Mouse (Mus musculus) ES-Bruce4 (cell line): ENCODE measurements around the gene Ccdc88c. TPM values are rescaled to one million over a fixed set of nuclear protein-coding genes. Genes with fewer than 3 reads are reported as not detected.
A peak's percentile ranks its signal among the peaks of the same experiment; 100 is the strongest.

Source experiments
- H3K27ac ChIP-seq: 2 replicates; pipeline ENCODE4 v1.5.1; 2012; ENCODE audit warnings: low read length, inconsistent platforms; ENCODE audit not compliant: insufficient read depth
- H3K27me3 ChIP-seq: 2 replicates; pipeline ENCODE4 v1.6.1; 2012; ENCODE audit warnings: mild to moderate bottlenecking, low read length, inconsistent platforms; ENCODE audit not compliant: control insufficient read depth, poor library complexity, insufficient read depth, severe bottlenecking
- H3K36me3 ChIP-seq: 2 replicates; pipeline ENCODE4 v1.6.1; 2012; ENCODE audit warnings: inconsistent platforms, mild to moderate bottlenecking, low read length, moderate library complexity; ENCODE audit not compliant: control insufficient read depth, poor library complexity, insufficient read depth, severe bottlenecking
- H3K4me1 ChIP-seq: one replicate; pipeline ENCODE4 v1.8.1; 2011; ENCODE audit warnings: low read length; ENCODE audit not compliant: control insufficient read depth, insufficient read depth
- H3K4me3 ChIP-seq: 2 replicates; pipeline ENCODE4 v1.5.1; 2011; ENCODE audit warnings: low read depth, mild to moderate bottlenecking, low read length
- H3K9ac ChIP-seq: 2 replicates; pipeline ENCODE4 v1.6.1; 2012; ENCODE audit warnings: low read depth, mild to moderate bottlenecking, inconsistent platforms; ENCODE audit not compliant: poor library complexity, severe bottlenecking
- H3K9me3 ChIP-seq: replicated peaks from 2 replicates; pipeline ENCODE4 v1.6.1; 2012; ENCODE audit warnings: mild to moderate bottlenecking, low read length, inconsistent platforms; ENCODE audit not compliant: control insufficient read depth, poor library complexity, insufficient read depth, severe bottlenecking
- CTCF ChIP-seq: IDR thresholded peaks from one replicate; pipeline ENCODE4 v1.8.1; 2011; ENCODE audit warnings: low read depth, low read length
- EP300 ChIP-seq: IDR thresholded peaks from 2 replicates; pipeline ENCODE4 v1.6.1; 2011; ENCODE audit warnings: low read depth, low read length; ENCODE audit not compliant: insufficient read depth
- POLR2A ChIP-seq: IDR thresholded peaks from one replicate; pipeline ENCODE4 v1.8.1; 2011; ENCODE audit warnings: low read length; ENCODE audit not compliant: insufficient read depth
- polyA plus RNA-seq: library from polyadenylated mRNA; stranded (reverse); fragments of >200 nt; gene quantifications from 2 replicates; pipeline ENCODE4 v1.2.4, GENCODE M21; 2011; ENCODE audit warnings: low read depth; ENCODE audit not compliant: missing spikeins, insufficient read depth, insufficient read length

Gene Ccdc88c
- polyA plus RNA-seq, 1 experiment = 69.0 TPM

DNA sequence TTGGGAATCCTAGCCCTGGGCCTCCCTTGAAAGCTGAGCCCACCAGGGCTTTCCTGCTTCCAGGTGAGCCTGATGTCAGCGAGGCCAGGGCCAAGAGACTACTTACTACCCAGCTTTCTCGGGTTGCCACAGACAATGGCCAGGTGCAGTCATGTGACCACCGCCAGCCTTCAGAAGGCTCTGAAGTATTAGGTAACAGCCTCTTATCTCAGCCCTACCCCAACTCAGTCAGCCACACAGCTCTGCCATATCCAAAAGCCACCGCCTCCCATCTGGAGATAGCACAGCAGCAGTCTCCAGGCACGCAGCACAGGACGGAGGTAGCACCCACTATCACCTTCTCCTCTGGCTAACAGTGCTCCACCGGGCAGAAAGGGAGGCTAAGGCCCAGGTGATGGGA lies 3.5 kb downstream of the Ccdc88c start:
- Histone ChIP-seq H3K27me3 (no peaks in the 10 kb centered on the region), H3K4me3 (peak overlapping the region; percentile 25), H3K4me1 (peaks cover 16% of the 10 kb centered on the region)

DNA sequence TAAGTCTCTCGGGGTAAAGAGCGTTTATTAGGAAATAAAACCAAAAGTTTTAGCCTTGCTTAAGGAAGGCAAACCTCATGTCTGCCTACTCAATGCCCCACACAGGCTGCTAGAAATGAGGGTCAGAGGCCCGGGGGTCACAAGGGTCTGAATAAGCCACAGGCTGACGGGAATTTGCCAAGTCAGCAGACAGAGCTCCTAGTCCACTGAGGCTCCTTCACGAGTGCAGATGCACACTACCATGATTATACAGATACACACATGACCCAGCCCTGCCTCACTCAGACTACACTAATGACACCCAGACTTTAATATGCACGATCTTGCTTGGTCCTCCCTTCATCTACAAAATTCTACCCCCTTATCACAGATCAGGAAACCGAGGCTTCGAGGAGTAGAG lies 4.0 kb downstream of the Ccdc88c start:
- H3K9me3 ChIP-seq = no peaks in the 10 kb centered on the region
- H3K4me3 ChIP-seq = no peak overlapping the region
- H3K9ac ChIP-seq = no peak overlapping the region
- H3K27me3 ChIP-seq = no peaks in the 10 kb centered on the region
- TF ChIP-seq EP300 (no peak), CTCF (no peak), POLR2A (no peak)
- H3K36me3 ChIP-seq = peaks cover 3% of the 10 kb centered on the region
- peaks cover 19% of the 10 kb centered on the region for H3K4me1 ChIP-seq
- peak overlapping the region; percentile 7; the same call in 1 of the 2 replicates for H3K27ac ChIP-seq

More for the DNA sequence above, 3.5 kb downstream of the Ccdc88c start:
- Histone ChIP-seq H3K36me3 (peaks cover 3% of the 10 kb centered on the region), H3K9ac (no peak overlapping the region), H3K9me3 (no peaks in the 10 kb centered on the region), H3K27ac (peak overlapping the region; percentile 50)
- no peak for TF ChIP-seq CTCF
- no peak for TF ChIP-seq POLR2A
- TF ChIP-seq EP300 = no peak

DNA sequence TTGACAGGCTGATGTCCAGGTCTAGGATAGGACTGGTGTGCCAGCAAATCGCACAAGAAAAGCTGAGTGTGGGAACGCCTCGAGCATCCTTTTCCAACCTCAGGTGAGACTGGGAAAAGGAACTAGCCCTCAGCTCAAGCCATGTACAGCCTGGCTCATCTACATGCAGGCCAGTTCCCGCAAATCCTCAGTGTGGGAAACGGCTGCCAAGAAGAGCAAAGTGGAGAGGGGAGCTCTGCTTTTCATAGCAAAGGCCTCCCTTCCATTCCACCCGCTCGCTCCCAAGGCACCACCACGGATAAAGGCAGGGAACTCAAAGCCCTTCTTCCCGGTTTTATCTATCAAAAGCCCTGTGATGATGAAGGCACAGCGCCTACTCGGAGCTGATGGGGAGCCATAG lies 5.7 kb downstream of the Ccdc88c start:
- Histone ChIP-seq H3K9ac (no peak overlapping the region), H3K27ac (no peak overlapping the region), H3K36me3 (peaks cover 3% of the 10 kb centered on the region), H3K4me3 (no peak overlapping the region), H3K9me3 (no peaks in the 10 kb centered on the region), H3K4me1 (peaks cover 19% of the 10 kb centered on the region), H3K27me3 (no peaks in the 10 kb centered on the region)
- no peak for TF ChIP-seq POLR2A
- no peak for TF ChIP-seq CTCF
- TF ChIP-seq EP300 = no peak

- H3K27ac ChIP-seq = no peak overlapping the region
- H3K4me3 ChIP-seq = no peak overlapping the region
- TF ChIP-seq POLR2A (no peak), EP300 (no peak), CTCF (no peak)
- no peaks in the 10 kb centered on the region for H3K27me3 ChIP-seq
- peaks cover 19% of the 10 kb centered on the region for H3K4me1 ChIP-seq
- H3K9me3 ChIP-seq = no peaks in the 10 kb centered on the region
- no peak overlapping the region for H3K9ac ChIP-seq
- peaks cover 3% of the 10 kb centered on the region for H3K36me3 ChIP-seq
Measured at GRCm38 (mm10) chr12:101022353-101022752, 6.5 kb downstream of the Ccdc88c start.

GRCm38 (mm10) chr12:101021484-101022226 lies 7.2 kb downstream of the Ccdc88c start:
- Histone ChIP-seq H3K9ac (no peak overlapping the region), H3K36me3 (peaks cover 3% of the 10 kb centered on the region), H3K4me3 (no peak overlapping the region), H3K27me3 (no peaks in the 10 kb centered on the region), H3K27ac (no peak overlapping the region), H3K4me1 (peaks cover 24% of the 10 kb centered on the region), H3K9me3 (no peaks in the 10 kb centered on the region)
- TF ChIP-seq CTCF = no peak
- TF ChIP-seq POLR2A = no peak
- no peak for TF ChIP-seq EP300

GRCm38 (mm10) chr12:101020210-101021015 lies 8.4 kb downstream of the Ccdc88c start:
- no peaks in the 10 kb centered on the region for H3K27me3 ChIP-seq
- no peak overlapping the region for H3K4me3 ChIP-seq
- no peak overlapping the region for H3K9ac ChIP-seq
- H3K9me3 ChIP-seq = no peaks in the 10 kb centered on the region
- peaks cover 3% of the 10 kb centered on the region for H3K36me3 ChIP-seq
- TF ChIP-seq CTCF (peak; percentile 1), EP300 (no peak), POLR2A (no peak)
- peaks cover 18% of the 10 kb centered on the region for H3K4me1 ChIP-seq
- no peak overlapping the region for H3K27ac ChIP-seq
